Mouse (Mus musculus) gastrocnemius, adult 2 months (tissue): ENCODE data around the gene Epop. TPM values are rescaled to one million over a fixed set of nuclear protein-coding genes. Genes with fewer than 3 reads are reported as not detected.

Source experiments
- DNase-seq: peaks from one replicate; pipeline ENCODE4 v3.0.0; 2022
- H3K27ac ChIP-seq: fragments of 200-600 bp; 2 replicates; pipeline ENCODE4 v1.8.1; 2022; ENCODE audit warnings: mild to moderate bottlenecking
- H3K4me3 ChIP-seq: fragments of 200-600 bp; 2 replicates; pipeline ENCODE4 v1.8.1; 2022; ENCODE audit warnings: mild to moderate bottlenecking, moderate library complexity
- CTCF ChIP-seq: fragments of 200-600 bp; IDR thresholded peaks from 2 replicates; pipeline ENCODE4 v1.8.1; 2022; ENCODE audit warnings: antibody characterized with exemption, mild to moderate bottlenecking, moderate library complexity
- intact Hi-C: fragments of 180-260 bp; cut with DNase I; formaldehyde crosslinking; loops from one replicate; pipeline ENCODE4 v1.15.1; 2025
- total RNA-seq, 2 experiments: library from RNA; stranded (reverse); gene quantifications; 2 replicates each; pipeline ENCODE4 v1.2.3; 2021

Gene Epop
- total RNA-seq, 2 experiments from 2014 or later, result 0.98 to 1.5 TPM

DNA sequence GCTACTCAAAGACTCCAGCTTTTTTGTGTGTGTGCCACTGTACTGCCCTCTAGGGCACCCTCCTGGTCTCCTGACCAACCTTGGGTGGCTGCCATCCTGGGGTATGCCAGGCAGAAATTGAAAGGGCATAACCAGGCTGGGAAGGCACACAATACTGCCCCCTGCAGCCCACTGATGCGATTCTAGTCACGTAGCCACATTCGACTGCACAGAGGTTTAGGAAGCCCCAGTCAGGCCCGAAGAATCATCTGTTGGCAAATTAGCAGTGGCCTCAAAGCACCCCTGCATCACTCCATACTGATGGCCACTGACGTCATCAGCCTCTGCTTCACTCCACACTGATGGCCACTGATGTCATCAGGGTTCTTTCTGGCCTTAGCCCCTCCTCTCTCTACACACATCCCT is 10.1 kb downstream of the Epop start:
- intact Hi-C loops, result loop anchor here (5.0 kb wide), 1 partner anchor 37 kb away; no protein-coding TSS in a partner anchor
- H3K27ac ChIP-seq, result no peak overlapping the region
- peak; percentile 50 for TF ChIP-seq CTCF
- peak; percentile 76 for DNase-seq
- no peak overlapping the region for H3K4me3 ChIP-seq

DNA sequence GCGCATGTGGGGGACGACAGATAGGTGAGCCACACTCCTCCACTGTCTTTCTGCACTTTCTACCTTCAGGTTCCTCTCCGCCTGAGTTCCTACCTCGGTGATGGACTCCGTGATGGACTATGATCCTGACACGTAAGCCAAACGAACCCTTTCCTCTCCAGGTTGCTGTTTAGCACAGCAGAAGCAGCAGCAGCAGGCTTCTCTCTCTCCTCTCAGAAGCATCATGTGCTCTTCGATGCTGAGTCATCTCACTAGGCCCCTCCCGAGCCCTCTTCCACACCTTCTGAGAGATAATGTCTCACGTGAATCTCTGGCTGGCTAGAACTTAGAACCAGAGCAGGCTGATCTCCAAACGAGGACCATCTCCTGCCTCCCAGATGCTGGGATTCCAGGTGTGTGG is 11.1 kb downstream of the Epop start:
- no peak for DNase-seq
- TF ChIP-seq CTCF, result no peak
- Histone ChIP-seq H3K4me3 (no peak overlapping the region), H3K27ac (no peak overlapping the region)
- intact Hi-C loops, result loop anchor here (5.0 kb wide), 1 partner anchor 36 kb away; no protein-coding TSS in a partner anchor

DNA sequence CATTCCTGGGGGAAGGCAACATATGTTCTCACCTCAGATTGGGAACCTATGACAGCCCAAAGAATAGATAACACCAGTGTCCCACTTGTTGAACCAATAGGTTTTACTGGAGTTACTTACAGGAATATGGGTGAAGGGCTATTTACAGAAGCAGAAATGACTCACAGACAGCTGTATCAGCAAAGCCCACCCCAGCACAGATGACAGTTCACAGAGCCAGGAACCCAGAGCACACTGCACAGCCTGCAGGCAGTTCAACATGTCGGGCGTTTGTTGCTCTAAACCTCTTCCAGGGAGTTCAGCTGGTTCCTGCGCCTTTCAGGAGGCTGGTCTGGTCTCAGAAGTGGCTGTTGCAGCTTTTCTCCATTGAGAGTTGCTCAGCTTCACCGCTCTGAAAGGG is 14.2 kb downstream of the Epop start:
- no peak for DNase-seq
- H3K4me3 ChIP-seq, result no peak overlapping the region
- TF ChIP-seq CTCF, result no peak
- intact Hi-C loops, result loop anchor here (5.0 kb wide), 1 partner anchor 33 kb away; no protein-coding TSS in a partner anchor
- H3K27ac ChIP-seq, result no peak overlapping the region

DNA sequence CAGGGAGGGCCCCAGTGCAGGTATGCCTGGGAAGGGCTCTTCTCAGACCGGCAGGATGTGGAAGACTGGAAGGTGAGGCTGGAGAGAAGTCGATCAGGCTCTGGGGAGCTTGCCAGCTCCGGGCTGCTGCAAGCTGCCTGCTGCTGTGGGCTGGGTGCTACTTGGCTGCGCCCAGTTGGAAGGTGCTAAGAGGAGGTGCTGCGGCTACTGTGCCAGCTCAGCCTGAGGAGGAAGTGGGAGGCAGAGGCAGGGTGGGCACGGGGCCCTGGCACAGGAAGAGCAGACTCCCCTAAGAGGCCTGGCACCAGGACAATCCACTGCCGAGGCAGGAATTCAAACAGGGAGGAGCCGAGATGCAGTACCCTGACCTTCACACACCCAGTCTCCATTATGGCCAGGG is 18.4 kb downstream of the Epop start:
- Histone ChIP-seq H3K27ac (no peak overlapping the region), H3K4me3 (no peak overlapping the region)
- intact Hi-C loops, result no loop called here
- DNase-seq, result no peak
- no peak for TF ChIP-seq CTCF

DNA sequence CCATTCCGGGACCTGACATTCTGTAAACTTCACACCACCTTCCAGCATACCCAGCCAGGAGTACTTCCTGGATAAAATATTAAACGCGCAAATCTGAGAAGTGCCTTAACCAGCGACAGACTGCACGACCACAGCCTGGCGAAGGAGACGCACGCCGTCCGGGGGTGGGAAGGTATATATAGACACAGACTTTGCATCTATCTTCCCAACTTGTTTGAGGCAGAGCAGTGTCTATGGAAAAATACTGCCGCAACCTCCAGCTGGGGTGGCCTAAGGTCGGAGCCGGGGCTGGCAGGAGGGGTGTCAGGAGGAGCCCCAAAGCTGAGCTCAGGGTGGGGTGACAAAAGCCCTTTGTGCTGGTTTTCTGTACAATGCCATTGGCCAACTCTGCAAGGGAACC is 19.8 kb downstream of the Epop start:
- no peak for DNase-seq
- no peak overlapping the region for H3K4me3 ChIP-seq
- intact Hi-C loops, result no loop called here
- TF ChIP-seq CTCF, result no peak
- no peak overlapping the region for H3K27ac ChIP-seq

DNA sequence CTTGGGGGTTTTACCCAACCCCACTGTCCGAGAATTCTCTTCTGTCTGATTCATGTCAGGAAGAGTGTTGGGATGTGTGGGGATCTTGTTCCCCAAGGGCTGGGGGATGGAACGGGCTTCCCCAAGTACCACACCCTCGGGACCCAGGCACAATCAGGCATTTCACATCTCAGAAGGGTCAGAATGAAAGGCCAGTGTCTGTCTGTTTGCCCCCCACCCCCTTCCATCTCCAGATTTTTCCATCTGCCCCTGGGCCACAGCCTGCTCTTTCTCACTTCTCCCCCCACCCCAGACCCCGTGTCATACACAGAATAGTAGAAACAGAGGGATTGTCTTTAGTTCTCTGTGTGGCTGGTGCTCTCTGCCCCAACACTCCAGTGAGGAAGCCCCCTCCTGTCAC is 20.6 kb downstream of the Epop start:
- H3K4me3 ChIP-seq, result no peak overlapping the region
- H3K27ac ChIP-seq, result no peak overlapping the region
- intact Hi-C loops, result no loop called here
- DNase-seq, result no peak
- no peak for TF ChIP-seq CTCF

DNA sequence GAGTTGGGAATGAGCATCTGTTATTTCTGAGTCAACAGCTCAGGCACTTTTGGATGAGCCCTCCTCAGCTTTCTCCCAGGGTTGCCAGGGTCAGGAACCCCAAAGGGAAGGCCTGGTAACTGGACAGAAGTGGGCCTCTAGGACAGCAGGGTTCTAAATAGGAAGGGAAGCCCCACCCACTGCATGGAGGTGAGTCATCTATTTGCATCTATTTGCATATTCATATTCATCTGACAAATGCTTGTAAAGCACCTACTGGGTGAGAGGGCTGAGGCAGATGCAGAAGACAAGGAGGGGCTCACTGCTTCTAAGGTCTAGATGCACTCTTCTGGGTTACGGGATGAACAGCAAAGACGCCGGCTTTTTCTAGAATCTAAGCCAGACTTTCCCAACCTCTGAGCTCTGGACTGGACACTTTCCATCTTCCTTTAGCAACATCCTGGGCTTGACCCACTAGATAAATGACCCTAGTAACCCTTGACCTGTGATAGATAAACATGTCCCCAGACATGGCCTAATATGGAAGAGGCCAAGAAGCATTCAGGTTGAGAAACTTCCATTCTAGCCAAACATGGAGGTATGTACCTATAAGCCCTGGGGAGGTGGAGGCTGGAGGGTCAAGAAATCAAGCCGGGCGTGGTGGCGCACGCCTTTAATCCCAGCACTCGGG is 22.3 kb downstream of the Epop start:
- DNase-seq, result no peak
- intact Hi-C loops, result no loop called here
- Histone ChIP-seq H3K4me3 (no peak overlapping the region), H3K27ac (no peak overlapping the region)
- TF ChIP-seq CTCF, result no peak

DNA sequence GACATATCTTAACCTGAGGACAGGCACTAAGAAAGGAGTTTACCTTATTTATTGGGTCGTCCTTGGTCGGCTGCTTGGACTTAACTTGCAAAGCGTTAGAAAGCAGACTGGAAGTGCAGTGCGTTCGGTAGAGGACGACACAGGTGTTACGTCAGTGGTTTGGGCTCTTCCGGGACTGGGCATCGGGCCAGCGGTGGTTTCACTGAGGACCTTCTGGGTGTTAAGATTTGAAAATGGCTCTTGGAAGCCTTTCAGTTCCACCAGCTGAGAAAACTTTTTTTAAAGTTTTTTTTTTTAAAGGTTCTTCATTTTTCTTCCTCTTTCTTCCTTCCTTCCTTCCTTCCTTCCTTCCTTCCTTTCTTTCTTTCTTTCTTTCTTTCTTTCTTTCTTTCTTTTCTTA is 25.6 kb downstream of the Epop start:
- H3K4me3 ChIP-seq, result no peak overlapping the region
- H3K27ac ChIP-seq, result no peak overlapping the region
- no peak for TF ChIP-seq CTCF
- peak; percentile 42 for DNase-seq
- intact Hi-C loops, result no loop called here

DNA sequence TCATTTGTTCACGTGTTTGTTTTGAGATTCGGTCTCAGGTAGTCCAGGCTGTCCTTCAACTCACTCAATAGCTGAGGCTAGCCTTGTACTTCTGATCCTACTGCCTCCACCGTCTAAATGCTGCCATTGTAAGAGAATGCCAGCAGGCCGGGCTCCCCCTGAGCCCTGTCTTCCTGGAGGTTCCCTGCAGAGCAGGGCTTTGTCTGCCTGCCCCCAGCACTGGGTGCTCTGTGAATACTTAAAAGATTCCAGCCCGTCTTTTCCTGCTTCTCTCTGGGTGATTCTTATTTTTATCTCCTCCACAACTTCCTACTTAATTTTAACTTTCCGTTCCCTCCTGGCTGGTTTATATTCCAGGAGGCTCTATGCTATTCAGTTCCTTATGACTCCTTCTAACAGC is 27.3 kb downstream of the Epop start:
- no peak for DNase-seq
- no peak overlapping the region for H3K4me3 ChIP-seq
- TF ChIP-seq CTCF, result no peak
- intact Hi-C loops, result no loop called here
- no peak overlapping the region for H3K27ac ChIP-seq

DNA sequence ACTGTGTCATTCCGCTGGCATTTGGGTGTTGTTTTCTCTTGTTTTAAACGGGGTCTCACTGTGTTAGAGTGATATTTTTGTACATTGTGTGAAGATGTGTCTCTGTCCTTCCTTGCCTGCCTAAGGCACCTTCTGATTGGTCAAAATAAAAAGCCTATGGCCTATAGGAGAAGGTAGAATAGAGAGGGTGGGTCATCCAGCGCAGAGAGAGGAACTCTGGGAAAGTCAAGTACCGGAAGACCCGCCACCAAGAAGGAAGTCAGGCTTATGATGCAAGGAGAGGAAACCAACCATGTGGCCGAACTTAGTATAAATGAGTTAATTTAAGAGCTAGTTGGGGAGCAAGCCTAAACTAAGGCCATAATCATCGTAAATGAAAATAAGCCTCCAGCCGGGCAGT is 30.4 kb downstream of the Epop start:
- no peak for DNase-seq
- no peak overlapping the region for H3K4me3 ChIP-seq
- no peak overlapping the region for H3K27ac ChIP-seq
- no peak for TF ChIP-seq CTCF
- intact Hi-C loops, result no loop called here

DNA sequence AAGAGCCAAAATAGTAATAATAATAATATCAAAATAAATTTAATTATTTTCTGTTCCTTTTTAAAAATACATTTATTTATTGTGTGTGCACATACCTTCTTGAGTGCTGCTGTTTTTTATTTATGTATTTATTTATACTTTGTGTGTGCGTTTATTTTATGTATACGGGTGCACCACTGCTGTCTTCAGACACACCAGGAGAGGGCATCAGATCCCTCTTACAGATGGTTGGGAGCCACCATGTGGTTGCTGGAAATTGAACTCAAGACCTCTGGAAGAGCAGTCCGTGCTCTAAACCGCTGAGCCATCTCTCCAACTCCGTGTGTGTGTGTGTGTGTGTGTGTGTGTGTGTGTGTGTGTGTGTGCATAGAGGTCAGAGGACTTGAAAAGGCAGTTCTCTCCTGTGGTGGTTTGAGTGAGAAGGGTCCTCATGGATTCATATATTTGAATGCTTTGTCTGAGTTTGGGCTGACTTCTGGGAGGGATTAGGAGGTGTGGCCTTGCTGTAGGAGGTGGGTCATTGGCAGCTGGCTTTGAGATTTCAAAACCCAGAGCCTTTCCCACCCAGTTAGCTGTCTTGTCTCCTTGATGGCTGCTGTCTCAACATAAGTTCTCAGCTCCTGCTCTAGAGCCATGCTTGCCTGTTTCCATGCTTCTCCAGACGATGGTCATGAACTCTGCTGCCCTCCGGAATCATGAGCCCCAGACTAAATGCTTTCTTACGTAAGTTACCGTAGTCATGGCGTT is 31.4 kb downstream of the Epop start:
- no peak for TF ChIP-seq CTCF
- no peak overlapping the region for H3K27ac ChIP-seq
- intact Hi-C loops, result no loop called here
- no peak for DNase-seq
- H3K4me3 ChIP-seq, result no peak overlapping the region

DNA sequence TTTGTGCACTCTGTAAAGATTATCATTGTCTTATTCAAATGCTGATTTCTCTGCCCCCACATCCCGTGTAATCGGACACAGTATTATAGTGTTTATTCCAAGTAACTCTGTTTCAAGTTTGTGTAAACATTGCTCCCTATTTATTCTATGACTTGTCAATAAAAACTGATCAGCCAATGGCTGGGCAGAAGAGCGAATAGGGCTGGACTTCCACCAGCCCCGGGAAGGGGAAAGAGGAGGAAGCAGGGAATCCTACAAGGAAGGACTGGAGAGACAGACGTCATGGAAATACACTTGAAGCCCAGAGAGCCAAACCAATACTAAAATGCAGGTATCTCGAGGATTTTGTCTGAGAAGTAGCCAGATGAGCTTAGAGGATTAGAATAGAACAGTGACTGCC is 35.4 kb downstream of the Epop start:
- intact Hi-C loops, result no loop called here
- H3K27ac ChIP-seq, result no peak overlapping the region
- TF ChIP-seq CTCF, result no peak
- DNase-seq, result no peak
- H3K4me3 ChIP-seq, result peak overlapping the region; percentile 4; the same call in 1 of the 2 replicates

DNA sequence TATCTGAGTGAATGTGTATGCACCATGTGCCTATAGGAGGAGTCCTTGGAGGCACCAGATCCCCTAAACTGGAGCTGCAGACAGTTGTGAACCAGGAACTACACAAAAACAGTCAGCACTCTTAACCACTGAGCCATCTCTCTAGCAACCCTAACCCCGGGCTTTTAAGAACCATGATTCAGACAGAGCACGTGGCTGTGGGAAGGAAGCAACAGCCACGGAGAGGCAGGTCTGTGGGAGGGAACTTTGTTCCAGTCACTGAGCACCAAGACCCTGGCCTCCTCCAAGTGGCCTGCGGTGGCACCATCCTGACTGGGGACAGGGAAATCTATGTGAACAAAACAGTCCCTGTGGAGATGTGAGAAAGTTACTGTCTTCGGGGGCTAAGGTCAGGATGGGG is 37.6 kb downstream of the Epop start:
- intact Hi-C loops, result no loop called here
- H3K27ac ChIP-seq, result no peak overlapping the region
- no peak for TF ChIP-seq CTCF
- no peak overlapping the region for H3K4me3 ChIP-seq
- DNase-seq, result no peak
